Mouse (Mus musculus) layer of hippocampus, adult 9-11 months (tissue): ENCODE measurements around the gene E030030I06Rik.
"Not testable (repeated sequence)": the region's sequence is repeated elsewhere in the genome, so short reads cannot be mapped to it uniquely, and the experiment has no call there.

Experiments used
- DNase-seq: peaks from one replicate; pipeline ENCODE4 v3.0.0; 2022

Gene E030030I06Rik

GRCm38 (mm10) chr10:22151863-22152640, 3.0 kb upstream of the E030030I06Rik start:
- DNase-seq, result not testable (repeated sequence)

GRCm38 (mm10) chr10:22151056-22151862, 2.2 kb upstream of the E030030I06Rik start:
- not testable (repeated sequence) for DNase-seq

DNA sequence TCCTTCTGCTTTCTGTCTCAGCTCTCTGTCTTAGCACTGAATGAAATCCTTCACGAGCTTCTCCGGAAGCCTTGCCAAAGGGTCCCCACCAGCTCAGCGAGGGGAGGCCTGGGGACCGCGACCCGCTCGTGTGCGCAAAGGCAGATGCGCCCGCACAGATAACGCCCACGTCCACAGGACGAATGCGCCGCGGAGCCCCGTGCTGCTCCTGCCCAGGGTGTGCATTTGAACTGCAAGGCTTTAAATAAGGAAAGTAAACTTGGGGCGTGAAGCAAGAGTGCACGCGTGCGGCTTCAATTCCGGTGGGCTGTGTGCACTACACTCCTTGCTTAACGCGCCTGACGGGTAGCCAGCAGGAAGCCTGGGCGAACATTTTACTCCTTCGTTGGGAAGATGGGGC, 1.5 kb upstream of the E030030I06Rik start:
- no peak for DNase-seq

DNA sequence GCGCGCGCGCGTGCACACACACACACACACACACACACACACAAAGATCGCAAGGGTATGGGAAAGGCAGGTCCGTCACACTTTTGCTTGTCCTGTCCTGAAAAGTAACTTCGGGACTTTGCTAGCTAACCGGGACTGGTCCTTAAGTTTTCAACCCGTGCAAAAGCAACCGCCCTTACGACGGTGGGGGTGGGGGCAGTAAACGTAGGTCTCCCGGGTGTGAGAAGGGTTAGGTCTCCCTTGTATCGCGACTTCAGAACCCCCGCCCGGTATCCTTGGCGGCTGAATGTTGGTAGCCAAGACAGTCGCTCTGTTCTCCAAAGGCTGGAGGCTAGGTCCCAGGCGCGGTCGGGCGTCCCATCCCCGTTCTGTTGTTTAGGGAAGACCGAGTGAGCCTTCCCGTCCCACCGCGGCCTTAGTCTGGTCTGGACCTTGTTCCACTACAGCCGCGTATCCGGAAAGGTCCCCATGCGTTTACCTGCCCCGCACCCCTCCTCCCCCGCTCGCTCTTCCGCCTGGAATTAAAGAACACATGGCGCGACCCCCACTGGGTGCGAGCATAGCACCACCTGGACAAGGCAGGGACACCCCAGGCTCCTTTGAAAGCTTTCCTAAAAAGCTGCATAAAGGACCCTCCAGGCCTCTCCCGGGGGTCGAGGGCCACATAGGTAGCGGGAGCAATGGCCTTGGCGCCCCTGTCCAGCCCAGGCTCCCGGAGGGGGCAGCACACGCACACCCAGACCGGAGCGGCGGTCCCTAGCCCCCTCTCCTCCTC, 808 bp upstream of the E030030I06Rik start:
- DNase-seq, result no peak

GRCm38 (mm10) chr10:22148441-22149072, 513 bp downstream of the E030030I06Rik start:
- DNase-seq, result no peak

GRCm38 (mm10) chr10:22142926-22143325, 6.1 kb downstream of the E030030I06Rik start:
- DNase-seq, result no peak

- not testable (repeated sequence) for DNase-seq
Observed at GRCm38 (mm10) chr10:22142194-22142593, 6.9 kb downstream of the E030030I06Rik start.

DNA sequence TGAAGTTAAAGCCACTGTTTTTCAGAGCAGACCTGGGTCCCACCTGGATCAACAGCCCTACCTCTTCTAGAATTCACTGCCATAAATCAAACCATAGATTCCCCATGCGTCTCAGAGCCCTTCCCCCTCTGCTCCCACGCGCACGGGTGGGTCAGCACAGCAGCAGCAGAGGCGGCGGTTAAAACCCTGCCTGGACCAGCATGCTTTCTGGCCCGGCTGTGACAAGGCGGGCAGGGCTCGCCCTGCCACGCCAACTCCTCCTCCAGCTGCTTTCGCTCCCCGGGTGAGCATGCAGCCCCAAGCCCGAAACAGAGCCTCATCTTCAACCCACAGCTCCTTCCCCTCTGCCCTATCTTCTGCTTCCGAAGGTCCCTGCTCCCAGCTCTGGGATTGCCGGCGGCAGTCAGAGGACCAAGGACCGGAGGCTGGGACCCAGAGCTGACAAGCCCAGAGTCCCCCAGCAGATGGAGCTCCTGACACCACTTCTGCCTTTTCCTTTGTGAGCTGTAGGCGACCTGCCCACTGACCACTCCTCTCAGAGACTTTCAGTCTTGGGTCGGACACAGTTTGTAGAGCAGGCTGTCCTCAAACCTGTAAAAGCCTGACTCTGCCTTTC, 8.3 kb downstream of the E030030I06Rik start:
- DNase-seq, result peak; percentile 29

- DNase-seq, result no peak
Observed at GRCm38 (mm10) chr10:22074531-22074930, 74.5 kb downstream of the E030030I06Rik start.

GRCm38 (mm10) chr10:22072739-22073138, 76.3 kb downstream of the E030030I06Rik start:
- DNase-seq, result no peak

DNA sequence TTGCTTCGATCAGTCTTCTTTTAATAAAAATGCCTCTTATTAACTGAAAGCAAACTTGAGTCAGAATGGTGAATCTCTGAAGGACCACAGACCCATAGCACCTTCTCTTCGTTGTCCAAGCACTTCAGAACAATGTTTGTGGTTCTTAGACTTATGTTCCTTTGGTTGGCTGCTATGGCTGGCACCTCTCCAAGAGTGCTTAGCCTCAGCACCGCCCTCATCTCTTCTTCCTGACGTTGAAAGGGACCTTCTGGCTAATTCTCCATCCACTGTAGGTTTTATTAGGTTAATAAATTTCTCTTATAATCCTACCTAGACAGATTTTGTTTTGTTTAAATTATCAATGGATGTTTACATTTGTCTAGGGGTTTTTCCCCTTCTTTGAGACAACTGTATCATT, 78.5 kb downstream of the E030030I06Rik start:
- DNase-seq, result no peak

DNA sequence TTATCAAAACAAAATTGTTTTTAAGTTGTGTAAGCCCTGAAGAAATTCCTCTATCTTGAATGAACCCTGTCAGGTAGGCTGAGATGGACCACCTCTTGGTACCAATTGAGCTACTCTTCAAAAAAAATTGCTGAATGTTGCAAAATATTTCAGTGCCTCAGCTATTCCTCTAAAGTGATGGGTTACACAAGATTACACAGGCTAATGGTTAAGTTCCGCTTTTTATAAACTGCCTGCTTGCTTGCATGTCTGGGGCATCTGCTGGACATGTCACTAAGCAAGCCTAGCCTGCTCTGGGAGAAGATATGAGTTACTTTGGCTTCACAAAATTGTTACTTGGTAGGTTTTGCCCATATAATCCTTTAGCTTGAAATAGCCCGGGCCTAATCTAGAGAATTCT, 78.9 kb downstream of the E030030I06Rik start:
- DNase-seq, result no peak

- not testable (repeated sequence) for DNase-seq
Observed at GRCm38 (mm10) chr10:22067979-22068378, 81.1 kb downstream of the E030030I06Rik start, which contains the start of gene 4930444G20Rik. Gene 4930444G20Rik (minus strand): TSS chr10:22068079.
